Mouse (Mus musculus): ENCODE data around the gene Cela3a. TPM values are rescaled to one million over a fixed set of nuclear protein-coding genes. Genes with fewer than 3 reads are reported as not detected.
"Not testable (repeated sequence)": the region's sequence is repeated elsewhere in the genome, so short reads cannot be mapped to it uniquely, and the experiment has no call there.

Gene Cela3a
- polyA plus RNA-seq, 1 experiment from 2014 or later: 0.83 TPM

GRCm38 (mm10) chr4:137432700-137433550 lies 23.3 kb upstream of the Cela3a start:
- not testable (repeated sequence) for H3K27me3 ChIP-seq (ENCODE audit: control insufficient read depth, insufficient read depth, low read length); H3K9ac ChIP-seq (ENCODE audit: low read length); H3K4me2 ChIP-seq (ENCODE audit: low read depth, low read length); H3K27ac ChIP-seq (ENCODE audit: low read length); H3K9me3 ChIP-seq (replicated peaks; ENCODE audit: control insufficient read depth, low read length); H3K4me1 ChIP-seq (ENCODE audit: control insufficient read depth, insufficient read depth, low read length); H3K36me3 ChIP-seq (ENCODE audit: control insufficient read depth, insufficient read depth, low read length); H3K4me3 ChIP-seq (replicated peaks; ENCODE audit: low read length)
- 51% methylated on average over 10 of the region's 10 CpGs for WGBS
- peak; percentile 50; the same call in 1 of the 2 replicates for ATAC-seq (ENCODE audit: insufficient read depth, low FRiP score)

- Histone ChIP-seq H3K4me3 (replicated peaks; ENCODE audit: low read length) (no peak within 1 kb of the TSS), H3K36me3 (ENCODE audit: control insufficient read depth, insufficient read depth, low read length) (no peaks in the 10 kb centered on the region), H3K9me3 (replicated peaks; ENCODE audit: control insufficient read depth, low read length) (no peaks in the 10 kb centered on the region), H3K9ac (ENCODE audit: low read length) (no peak within 1 kb of the TSS), H3K4me2 (ENCODE audit: low read depth, low read length) (no peak within 1 kb of the TSS), H3K27me3 (ENCODE audit: control insufficient read depth, insufficient read depth, low read length) (no peaks in the 10 kb centered on the region), H3K4me1 (ENCODE audit: control insufficient read depth, insufficient read depth, low read length) (no peaks in the 10 kb centered on the region), H3K27ac (ENCODE audit: low read length) (no peak within 1 kb of the TSS)
- WGBS: 75% methylated on average over 4 of the region's 4 CpGs
- ATAC-seq (ENCODE audit: insufficient read depth, low FRiP score): peak; percentile 68; the same call in 1 of the 2 replicates
Observed at GRCm38 (mm10) chr4:137430502-137430901, 20.9 kb upstream of the Cela3a start, which contains the start of gene Cela3b. Gene Cela3b (minus strand): TSS chr4:137430540.

- Histone ChIP-seq H3K9ac (ENCODE audit: low read length) (no peak overlapping the region), H3K4me1 (ENCODE audit: control insufficient read depth, insufficient read depth, low read length) (no peaks in the 10 kb centered on the region), H3K27me3 (ENCODE audit: control insufficient read depth, insufficient read depth, low read length) (no peaks in the 10 kb centered on the region), H3K9me3 (replicated peaks; ENCODE audit: control insufficient read depth, low read length) (no peaks in the 10 kb centered on the region), H3K4me2 (ENCODE audit: low read depth, low read length) (no peak overlapping the region), H3K4me3 (replicated peaks; ENCODE audit: low read length) (no peak overlapping the region), H3K27ac (ENCODE audit: low read length) (no peak overlapping the region), H3K36me3 (ENCODE audit: control insufficient read depth, insufficient read depth, low read length) (no peaks in the 10 kb centered on the region)
- peak; percentile 65; the same call in 1 of the 2 replicates for ATAC-seq (ENCODE audit: insufficient read depth, low FRiP score)
- WGBS: 57% methylated on average over 11 of the region's 11 CpGs
Observed at GRCm38 (mm10) chr4:137417712-137418564, 8.3 kb upstream of the Cela3a start.

- WGBS: 65% methylated on average over 1 of the region's 1 CpGs
- Histone ChIP-seq H3K9me3 (replicated peaks; ENCODE audit: control insufficient read depth, low read length) (no peaks in the 10 kb centered on the region), H3K27me3 (ENCODE audit: control insufficient read depth, insufficient read depth, low read length) (no peaks in the 10 kb centered on the region), H3K36me3 (ENCODE audit: control insufficient read depth, insufficient read depth, low read length) (no peaks in the 10 kb centered on the region), H3K9ac (ENCODE audit: low read length) (no peak overlapping the region), H3K4me3 (replicated peaks; ENCODE audit: low read length) (no peak overlapping the region), H3K27ac (ENCODE audit: low read length) (no peak overlapping the region), H3K4me2 (ENCODE audit: low read depth, low read length) (no peak overlapping the region), H3K4me1 (ENCODE audit: control insufficient read depth, insufficient read depth, low read length) (no peaks in the 10 kb centered on the region)
- ATAC-seq (ENCODE audit: insufficient read depth, low FRiP score): no peak
Observed at GRCm38 (mm10) chr4:137414936-137415335, 5.3 kb upstream of the Cela3a start.

GRCm38 (mm10) chr4:137412185-137412709 lies 2.7 kb upstream of the Cela3a start:
- not testable (repeated sequence) for H3K27ac ChIP-seq (ENCODE audit: low read length); H3K4me3 ChIP-seq (replicated peaks; ENCODE audit: low read length); H3K4me1 ChIP-seq (ENCODE audit: control insufficient read depth, insufficient read depth, low read length); H3K36me3 ChIP-seq (ENCODE audit: control insufficient read depth, insufficient read depth, low read length); H3K9ac ChIP-seq (ENCODE audit: low read length); H3K27me3 ChIP-seq (ENCODE audit: control insufficient read depth, insufficient read depth, low read length); H3K4me2 ChIP-seq (ENCODE audit: low read depth, low read length); H3K9me3 ChIP-seq (replicated peaks; ENCODE audit: control insufficient read depth, low read length)
- peak; percentile 53; the same call in 1 of the 2 replicates for ATAC-seq (ENCODE audit: insufficient read depth, low FRiP score)
- WGBS: 48% methylated on average over 7 of the region's 7 CpGs

- WGBS: 82% methylated on average over 3 of the region's 3 CpGs
- no peak overlapping the region for H3K4me3 ChIP-seq (replicated peaks; ENCODE audit: low read length)
Observed at GRCm38 (mm10) chr4:137405571-137405970, 4.0 kb downstream of the Cela3a start.

GRCm38 (mm10) chr4:137396641-137397525 lies 12.7 kb downstream of the Cela3a start:
- Histone ChIP-seq H3K4me1 (ENCODE audit: control insufficient read depth, insufficient read depth, low read length) (no peaks in the 10 kb centered on the region), H3K36me3 (ENCODE audit: control insufficient read depth, insufficient read depth, low read length) (no peaks in the 10 kb centered on the region), H3K4me3 (replicated peaks; ENCODE audit: low read length) (no peak overlapping the region), H3K9me3 (replicated peaks; ENCODE audit: control insufficient read depth, low read length) (no peaks in the 10 kb centered on the region), H3K27me3 (ENCODE audit: control insufficient read depth, insufficient read depth, low read length) (no peaks in the 10 kb centered on the region), H3K27ac (ENCODE audit: low read length) (no peak overlapping the region), H3K9ac (ENCODE audit: low read length) (no peak overlapping the region), H3K4me2 (ENCODE audit: low read depth, low read length) (no peak overlapping the region)
- WGBS: 66% methylated on average over 15 of the region's 15 CpGs
- ATAC-seq (ENCODE audit: insufficient read depth, low FRiP score): no peak

More at GRCm38 (mm10) chr4:137405571-137405970, 4.0 kb downstream of the Cela3a start:
- no peak overlapping the region for H3K9ac ChIP-seq (ENCODE audit: low read length)
- no peak overlapping the region for H3K4me2 ChIP-seq (ENCODE audit: low read depth, low read length)
- no peaks in the 10 kb centered on the region for H3K4me1 ChIP-seq (ENCODE audit: control insufficient read depth, insufficient read depth, low read length)
- no peak for ATAC-seq (ENCODE audit: insufficient read depth, low FRiP score)
- H3K9me3 ChIP-seq (replicated peaks; ENCODE audit: control insufficient read depth, low read length): no peaks in the 10 kb centered on the region
- H3K27me3 ChIP-seq (ENCODE audit: control insufficient read depth, insufficient read depth, low read length): no peaks in the 10 kb centered on the region
- no peaks in the 10 kb centered on the region for H3K36me3 ChIP-seq (ENCODE audit: control insufficient read depth, insufficient read depth, low read length)
- H3K27ac ChIP-seq (ENCODE audit: low read length): no peak overlapping the region

GRCm38 (mm10) chr4:137393378-137394135 lies 16.0 kb downstream of the Cela3a start:
- Histone ChIP-seq H3K36me3 (ENCODE audit: control insufficient read depth, insufficient read depth, low read length) (no peaks in the 10 kb centered on the region), H3K4me1 (ENCODE audit: control insufficient read depth, insufficient read depth, low read length) (0 out of 2 replicates have a peak, but pooled peaks cover 2% of the 10 kb centered on the region), H3K9ac (ENCODE audit: low read length) (peak overlapping the region; percentile 9; the same call in 1 of the 2 replicates), H3K4me2 (ENCODE audit: low read depth, low read length) (no peak overlapping the region), H3K27me3 (ENCODE audit: control insufficient read depth, insufficient read depth, low read length) (no peaks in the 10 kb centered on the region), H3K4me3 (replicated peaks; ENCODE audit: low read length) (no peak overlapping the region), H3K9me3 (replicated peaks; ENCODE audit: control insufficient read depth, low read length) (peaks cover 3% of the 10 kb centered on the region; the same call in 1 of the 2 replicates), H3K27ac (ENCODE audit: low read length) (peak overlapping the region; percentile 6; the same call in 1 of the 2 replicates)
- 55% methylated on average over 9 of the region's 9 CpGs for WGBS
- ATAC-seq (ENCODE audit: insufficient read depth, low FRiP score): no peak
